Mouse (Mus musculus): ENCODE data around the gene Casp7.
A peak's percentile ranks its signal among the peaks of the same experiment; 100 is the strongest.

Casp7 gene

GRCm38 (mm10) chr19:56424606-56425395 lies 27.9 kb downstream of the Casp7 start:
- no peak for DNase-seq (ENCODE audit: low read depth, low spot score)

DNA sequence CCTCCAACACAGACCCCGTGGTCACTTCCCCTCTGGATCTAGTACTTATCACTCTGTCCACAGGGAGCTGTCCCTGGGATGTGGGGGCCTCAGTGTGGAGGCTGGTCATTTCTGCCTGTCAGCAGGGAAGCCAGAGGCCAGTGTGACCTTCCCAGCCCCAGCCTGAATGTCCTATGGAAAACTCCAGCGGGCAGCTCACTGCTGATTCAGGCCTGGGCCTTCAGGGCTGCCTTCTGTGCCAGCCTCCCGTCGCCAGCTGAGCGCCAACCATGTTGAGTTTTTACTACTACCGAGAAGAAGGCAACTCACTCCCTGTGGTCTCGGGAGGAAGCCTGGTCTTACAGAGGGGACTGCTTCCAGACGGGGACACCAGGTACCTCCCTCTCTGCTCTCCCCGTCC lies 28.6 kb downstream of the Casp7 start:
- no peak for DNase-seq (ENCODE audit: low read depth, low spot score)

DNA sequence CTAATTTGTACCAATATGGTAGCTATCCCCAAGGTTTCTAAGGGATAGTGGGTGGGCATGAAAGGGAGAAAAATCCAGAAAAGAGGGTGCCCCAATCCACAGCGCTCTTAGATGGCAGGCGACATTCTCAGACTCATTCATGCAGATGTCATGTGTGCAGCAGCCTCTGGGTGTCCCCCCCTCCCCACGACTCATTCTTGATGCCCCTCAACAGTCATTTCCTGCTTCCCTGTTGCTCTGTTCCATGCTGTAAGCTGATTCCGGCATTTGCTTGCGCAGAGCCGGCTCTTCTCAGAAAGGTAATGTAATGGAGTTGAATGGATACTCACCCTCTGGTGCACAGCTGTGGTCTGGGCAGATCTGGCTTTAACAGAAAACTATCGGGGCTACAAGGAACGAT lies 33.4 kb downstream of the Casp7 start:
- no peak for DNase-seq (ENCODE audit: low read depth, low spot score)

- no peak for DNase-seq (ENCODE audit: low read depth, low spot score)
These were observed 35.8 kb downstream of the Casp7 start for GRCm38 (mm10) chr19:56432706-56433105.

- DNase-seq (ENCODE audit: low read depth, low spot score) = no peak
These were observed 36.7 kb downstream of the Casp7 start for GRCm38 (mm10) chr19:56433581-56433980.

DNA sequence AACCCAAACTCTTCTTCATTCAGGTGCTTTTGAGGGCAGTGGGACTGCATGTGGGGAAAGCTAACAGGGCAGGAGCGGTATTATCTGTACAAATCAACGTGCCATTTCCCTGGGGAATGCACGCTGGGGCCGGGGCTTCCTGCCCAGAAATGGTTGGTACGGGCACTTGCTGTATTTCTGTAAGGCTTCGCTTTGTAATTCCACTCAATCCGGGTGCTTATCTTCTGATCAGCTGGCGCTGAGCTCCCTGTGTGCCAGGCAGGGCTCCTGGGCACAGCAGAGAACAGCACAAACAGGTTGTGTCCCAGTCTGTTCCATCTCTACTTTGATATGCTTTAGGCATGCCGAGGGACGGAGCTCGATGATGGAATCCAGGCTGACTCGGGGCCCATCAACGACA lies 39.5 kb downstream of the Casp7 start:
- DNase-seq (ENCODE audit: low read depth, low spot score) = no peak

GRCm38 (mm10) chr19:56438357-56439071 lies 41.6 kb downstream of the Casp7 start:
- no peak for DNase-seq (ENCODE audit: low read depth, low spot score)

GRCm38 (mm10) chr19:56439072-56439434 lies 42.1 kb downstream of the Casp7 start:
- DNase-seq (ENCODE audit: low read depth, low spot score) = no peak

DNA sequence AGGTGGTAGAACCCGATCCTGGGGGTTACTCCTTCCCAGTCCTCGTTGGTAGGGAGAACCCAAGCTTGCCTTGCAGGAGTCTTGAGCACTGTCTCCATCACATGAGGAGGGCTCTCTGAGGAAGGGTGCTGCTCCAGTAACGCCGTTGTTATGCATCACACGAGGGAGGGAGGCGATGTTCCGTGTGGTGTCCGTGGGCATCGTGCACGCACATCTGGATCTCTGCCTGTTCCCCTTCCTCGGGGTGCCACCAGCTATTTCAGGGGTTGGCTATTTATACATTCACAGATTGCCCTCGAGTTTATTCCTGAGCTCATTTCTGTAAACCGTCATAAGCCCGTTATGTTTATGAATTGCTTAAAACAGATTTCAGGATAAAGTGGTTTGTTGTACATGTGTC lies 46.5 kb downstream of the Casp7 start:
- no peak for DNase-seq (ENCODE audit: low read depth, low spot score)

GRCm38 (mm10) chr19:56448784-56449183 lies 51.9 kb downstream of the Casp7 start:
- DNase-seq (ENCODE audit: low read depth, low spot score) = no peak

GRCm38 (mm10) chr19:56449537-56449936 lies 52.6 kb downstream of the Casp7 start:
- no peak for DNase-seq (ENCODE audit: low read depth, low spot score)

DNA sequence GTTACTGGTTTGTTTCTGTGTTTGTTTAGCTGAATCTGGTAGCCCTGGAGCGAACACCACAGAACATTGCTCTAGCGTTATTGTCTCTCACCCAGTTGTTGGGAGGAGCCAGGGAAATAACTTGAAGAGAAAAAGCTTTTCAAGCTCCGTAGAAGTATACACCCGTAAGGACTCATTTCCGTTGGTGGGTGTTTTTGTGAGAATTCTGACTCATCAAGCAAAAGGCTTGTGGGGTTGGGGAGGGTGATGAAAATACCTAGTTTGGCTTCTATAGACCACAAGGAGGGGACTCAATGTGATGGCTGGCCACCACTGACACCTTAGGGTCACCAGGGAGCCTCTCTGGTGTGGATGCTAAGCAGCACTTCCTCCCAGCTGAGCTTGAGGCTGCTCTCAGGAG lies 54.0 kb downstream of the Casp7 start:
- no peak for DNase-seq (ENCODE audit: low read depth, low spot score)

DNA sequence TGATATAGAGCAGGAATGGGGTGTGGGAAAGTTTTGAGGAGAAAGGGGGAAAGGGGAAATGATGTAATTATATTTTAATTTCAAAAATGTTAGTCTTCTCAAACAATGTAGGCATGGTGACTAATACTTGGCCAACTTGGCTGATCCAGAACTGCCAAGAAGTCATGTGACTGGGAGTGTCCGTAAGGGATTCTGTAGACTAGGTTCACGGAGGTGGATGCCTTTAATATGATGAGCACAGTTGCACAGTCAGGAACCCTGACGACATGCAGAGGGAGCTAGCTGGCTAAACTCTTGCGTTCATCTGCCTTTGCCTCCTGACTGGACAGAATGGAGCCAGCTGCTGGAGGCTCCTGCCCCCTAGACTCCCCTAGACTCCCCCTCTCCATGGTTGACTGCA lies 54.9 kb downstream of the Casp7 start:
- peak; percentile 8 for DNase-seq (ENCODE audit: low read depth, low spot score)

GRCm38 (mm10) chr19:56452421-56452820 lies 55.5 kb downstream of the Casp7 start:
- DNase-seq (ENCODE audit: low read depth, low spot score) = no peak

DNA sequence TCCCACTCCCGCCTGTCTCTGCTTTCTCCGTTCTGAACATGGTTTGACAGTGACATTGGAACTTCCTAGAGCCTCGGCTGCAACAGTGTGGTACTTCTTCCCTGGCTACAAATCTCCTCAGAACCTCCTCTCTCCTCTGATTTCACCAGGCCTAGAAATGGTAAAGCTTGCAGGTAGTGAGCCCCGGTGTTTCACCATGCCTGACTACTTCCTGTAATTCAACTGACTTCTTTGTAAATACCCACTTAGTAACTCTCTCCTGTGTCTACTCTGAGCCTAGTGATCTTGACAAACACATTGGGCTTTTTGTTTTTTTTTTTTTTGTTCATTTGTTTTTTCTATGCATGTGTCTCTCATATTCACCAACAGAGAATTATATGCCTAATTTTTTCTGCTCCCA lies 57.9 kb downstream of the Casp7 start:
- DNase-seq (ENCODE audit: low read depth, low spot score) = no peak

DNA sequence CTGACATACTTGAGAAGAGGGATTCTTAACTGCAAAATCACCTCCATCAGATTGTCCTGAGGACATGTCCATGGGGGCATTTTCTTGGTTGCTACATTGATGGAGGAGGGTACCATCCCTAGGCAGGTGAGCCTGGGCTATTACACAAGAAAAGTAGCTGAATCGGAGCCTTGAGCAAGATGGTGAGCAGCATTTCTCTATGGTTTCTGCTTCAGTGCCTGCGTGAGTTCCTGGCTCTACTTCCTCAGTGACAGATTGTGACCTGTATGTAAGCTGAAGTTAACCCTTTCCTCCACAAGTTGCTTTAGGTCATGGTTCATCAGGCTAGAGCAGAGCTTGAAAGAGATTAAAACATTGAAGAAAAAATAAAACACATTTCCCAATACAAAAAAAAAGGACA lies 58.4 kb downstream of the Casp7 start:
- DNase-seq (ENCODE audit: low read depth, low spot score) = no peak

DNA sequence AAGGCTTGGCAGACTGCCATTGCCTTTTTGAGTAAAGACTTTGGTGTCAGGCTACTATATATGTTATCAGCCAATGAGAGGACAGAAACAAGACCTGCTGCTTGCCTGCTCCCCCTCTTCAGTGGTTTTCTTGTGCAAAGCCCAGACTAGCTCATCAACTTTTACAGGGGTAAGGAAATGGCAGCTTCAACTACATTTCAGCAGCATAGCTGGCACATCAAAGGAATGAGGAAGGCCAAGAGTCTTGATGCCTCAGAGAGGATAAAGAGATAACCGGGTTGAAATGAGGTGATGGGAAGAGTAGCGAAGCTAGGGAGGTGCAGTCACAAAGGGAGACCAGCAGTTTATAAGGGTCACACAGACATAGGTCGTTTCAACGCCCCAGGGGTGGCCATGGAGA lies 60.6 kb downstream of the Casp7 start:
- no peak for DNase-seq (ENCODE audit: low read depth, low spot score)

- no peak for DNase-seq (ENCODE audit: low read depth, low spot score)
These were observed 62.5 kb downstream of the Casp7 start for GRCm38 (mm10) chr19:56459154-56460050.

- no peak for DNase-seq (ENCODE audit: low read depth, low spot score)
These were observed 63.3 kb downstream of the Casp7 start for GRCm38 (mm10) chr19:56460241-56460640.

GRCm38 (mm10) chr19:56461522-56462101 lies 64.7 kb downstream of the Casp7 start, which contains the start of gene Plekhs1:
Gene Plekhs1, plus strand, starts transcription at chr19:56461640.
- DNase-seq (ENCODE audit: low read depth, low spot score) = no peak

GRCm38 (mm10) chr19:56462786-56463185 lies 65.9 kb downstream of the Casp7 start:
- no peak for DNase-seq (ENCODE audit: low read depth, low spot score)

DNA sequence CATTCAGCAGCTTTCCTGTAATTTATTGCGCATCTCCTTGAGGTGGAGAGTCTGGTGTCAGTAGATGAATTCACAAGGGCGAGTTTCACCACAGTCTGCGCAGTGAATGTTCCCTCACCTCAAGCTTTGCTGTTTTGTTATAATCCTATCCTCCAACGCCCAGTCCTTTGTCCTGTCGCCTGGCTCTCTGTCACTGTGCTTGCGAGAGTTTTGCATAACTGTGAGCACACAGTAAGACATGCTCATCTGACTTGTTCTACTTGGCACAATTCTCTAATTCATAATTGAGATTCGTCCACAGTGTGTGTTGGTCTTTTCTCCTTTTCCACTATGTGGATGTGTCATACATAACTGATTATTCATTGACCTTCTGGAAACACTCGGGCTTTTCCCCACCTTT lies 69.6 kb downstream of the Casp7 start:
- no peak for DNase-seq (ENCODE audit: low read depth, low spot score)

Data from skeletal muscle tissue, adult 2 months (tissue).